10 mouse cellular contexts compared by ENCODE assay signal in the genomic region with DNA sequence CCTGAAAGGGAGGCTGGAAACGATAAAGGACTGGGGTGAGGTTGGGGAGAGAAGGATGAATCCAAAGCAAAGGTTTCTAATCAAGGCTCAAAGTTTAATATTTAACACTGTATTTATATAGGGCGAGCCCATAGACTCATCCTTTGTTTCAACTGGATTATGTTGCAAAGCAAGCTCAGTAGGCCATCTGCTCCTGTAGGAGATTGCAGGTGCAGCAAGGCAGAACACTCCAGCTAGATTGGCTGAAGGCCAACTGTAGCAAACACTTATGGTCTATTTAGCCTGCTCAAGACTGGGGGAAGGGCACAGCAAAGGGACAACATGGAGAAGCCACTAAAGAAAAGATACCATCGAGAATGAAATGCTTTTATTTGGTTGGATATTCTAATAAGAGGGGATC.
DNase-seq lines count a peak whose midpoint lies in the region; ATAC-seq lines count a peak whose summit lies in the region.
"Had no signal": no experiment of that assay in that cellular context is flagged by ENCODE, and none has a peak within 500 bp of the region (broad histone marks: within the 10 kb centered on the region; RNA-seq: fewer than 3 reads in every experiment).

No protein-coding gene starts in this region.

- no peak overlapping the region for H3K4me3 ChIP-seq in forebrain, embryonic 15.5 days
- no peak overlapping the region for H3K4me3 ChIP-seq in forebrain, embryonic 12.5 days (replicated peaks)
- H3K4me3 ChIP-seq: lung, embryonic 15.5 days had no signal

- 0 out of 2 replicates have a peak, but pooled peaks cover 4% of the 10 kb centered on the region for H3K4me1 ChIP-seq in forebrain, embryonic 15.5 days
- no peaks in the 10 kb centered on the region for H3K4me1 ChIP-seq in forebrain, embryonic 12.5 days
- H3K4me1 ChIP-seq: lung, embryonic 15.5 days had no signal

- no peaks in the 10 kb centered on the region for H3K36me3 ChIP-seq in forebrain, embryonic 15.5 days
- no peaks in the 10 kb centered on the region for H3K36me3 ChIP-seq in forebrain, embryonic 12.5 days (replicated peaks)
- H3K36me3 ChIP-seq: lung, embryonic 15.5 days had no signal

- no peak overlapping the region for H3K27ac ChIP-seq in forebrain, embryonic 15.5 days (replicated peaks)
- H3K27ac ChIP-seq in forebrain, embryonic 12.5 days, result no peak overlapping the region
- H3K27ac ChIP-seq: kidney, postnatal 0 days; lung, embryonic 15.5 days had no signal

- no peaks in the 10 kb centered on the region for H3K9me3 ChIP-seq in forebrain, embryonic 15.5 days
- H3K9me3 ChIP-seq in forebrain, embryonic 12.5 days, result no peaks in the 10 kb centered on the region
- H3K9me3 ChIP-seq: lung, embryonic 15.5 days had no signal

- no peaks in the 10 kb centered on the region for H3K27me3 ChIP-seq in forebrain, embryonic 15.5 days
- H3K27me3 ChIP-seq in forebrain, embryonic 12.5 days, result no peaks in the 10 kb centered on the region
- H3K27me3 ChIP-seq: lung, embryonic 15.5 days had no signal

- WGBS in forebrain, embryonic 15.5 days, result 64% methylated on average over 3 of the region's 3 CpGs
- WGBS in forebrain, embryonic 12.5 days, result 83% methylated on average over 3 of the region's 3 CpGs
- 43% methylated on average over 3 of the region's 3 CpGs for WGBS in large intestine, adult 2 months

- H3K4me2 ChIP-seq in forebrain, embryonic 15.5 days (replicated peaks), result no peak overlapping the region
- no peak overlapping the region for H3K4me2 ChIP-seq in forebrain, embryonic 12.5 days
- H3K4me2 ChIP-seq: lung, embryonic 15.5 days had no signal

- peak; percentile 76 for ATAC-seq in forebrain, embryonic 15.5 days (replicated peaks)
- no peak for ATAC-seq in forebrain, embryonic 12.5 days (ENCODE audit: low FRiP score)
- ATAC-seq in megakaryocyte progenitor cell, adult 5-6 weeks (replicated peaks; ENCODE audit: poor library complexity), result no peak

- peak; percentile 40 for DNase-seq in layer of hippocampus, adult 9-11 months
- no peak for DNase-seq in layer of hippocampus, postnatal 36 days
- peak; percentile 67 to 79 for DNase-seq in cerebellum, postnatal 14 days
- peak; percentile 3 for DNase-seq in large intestine, adult 2 months (ENCODE audit: low read depth, low spot score)
- DNase-seq in liver, result no peak

- no peak overlapping the region for H3K9ac ChIP-seq in forebrain, embryonic 15.5 days (replicated peaks)
- no peak overlapping the region for H3K9ac ChIP-seq in forebrain, embryonic 12.5 days
- H3K9ac ChIP-seq: lung, embryonic 15.5 days had no signal

Comparison
In these comparisons a context has a peak if more than half of its experiments do, and no peak if none do; other contexts are left out.
1. DNase-seq: peak in layer of hippocampus, adult 9-11 months (single experiment), cerebellum, postnatal 14 days (2 of 2) and large intestine, adult 2 months (single experiment); none in layer of hippocampus, postnatal 36 days (0 of 2) and liver (single experiment).